Mouse (Mus musculus) myocyte (in vitro differentiated cells): ENCODE results near the gene Tas2r126.

Experiments used
- CEBPB ChIP-seq: IDR thresholded peaks from 2 replicates; pipeline ENCODE4 v1.6.1; 2011; ENCODE audit warnings: mild to moderate bottlenecking, moderate library complexity; ENCODE audit not compliant: poor library complexity, insufficient read depth, severe bottlenecking
- MAX ChIP-seq: IDR thresholded peaks from one replicate; pipeline ENCODE4 v1.6.1; 2011; ENCODE audit warnings: low read depth, mild to moderate bottlenecking, control low read depth
- MYOD1 ChIP-seq, 3 experiments: IDR thresholded peaks; one replicate each; pipeline ENCODE4 v1.6.1; 2011; ENCODE audit warnings: control low read depth in 2 of 3, low read depth in 2 of 3, mild to moderate bottlenecking in 2 of 3, moderate library complexity in 1 of 3; ENCODE audit not compliant: insufficient read length in 2 of 3, control insufficient read depth in 1 of 3
- POLR2A ChIP-seq: IDR thresholded peaks from one replicate; pipeline ENCODE4 v1.6.1; 2011; ENCODE audit warnings: low read depth, mild to moderate bottlenecking, control low read depth, moderate library complexity; ENCODE audit not compliant: insufficient read length
- POLR2AphosphoS2 ChIP-seq: IDR thresholded peaks from one replicate; pipeline ENCODE4 v1.6.1; 2011; ENCODE audit warnings: low read depth, control low read depth; ENCODE audit not compliant: insufficient read length
- TCF3 ChIP-seq: IDR thresholded peaks from one replicate; pipeline ENCODE4 v1.6.1; 2011; ENCODE audit warnings: low read depth, control low read depth; ENCODE audit not compliant: insufficient read length
- USF1 ChIP-seq: IDR thresholded peaks from one replicate; pipeline ENCODE4 v1.6.1; 2011; ENCODE audit warnings: low read depth, mild to moderate bottlenecking, control low read depth, moderate library complexity

GRCm38 (mm10) chr6:42424472-42424871 is 9.9 kb upstream of the Tas2r126 start:
- TF ChIP-seq POLR2AphosphoS2 (no peak), TCF3 (no peak), POLR2A (no peak), USF1 (no peak), MAX (no peak), CEBPB (no peak), MYOD1 (IDR thresholded peaks at IDR 0.05; ENCODE audit: control insufficient read depth in 1 of 3, insufficient read length in 2 of 3, low read depth in 2 of 3) (no peak)
